Mouse (Mus musculus): ENCODE data around the gene Mtus2.

- no peak for TF ChIP-seq HCFC1 (IDR thresholded peaks at IDR 0.05; ENCODE audit: borderline replicate concordance, insufficient read depth, low read length)
- TF ChIP-seq ZNF384 (IDR thresholded peaks at IDR 0.05; ENCODE audit: low read depth, low read length), result no peak
- TF ChIP-seq MAFK (IDR thresholded peaks at IDR 0.05; ENCODE audit: insufficient read depth, low read depth, low read length), result no peak
These were observed 17.9 kb upstream of the Mtus2 start for GRCm38 (mm10) chr5:147939226-147939625.
